Mouse (Mus musculus) erythroblast, embryonic 14.5 days (primary cell): ENCODE results near the gene Sh3rf3.

Experiments used
- GATA1 ChIP-seq: IDR thresholded peaks from 2 replicates; pipeline ENCODE4 v1.6.1; 2012; ENCODE audit warnings: low read length, inconsistent platforms, mixed read lengths
- TAL1 ChIP-seq: IDR thresholded peaks from 3 replicates; pipeline ENCODE4 v1.6.1; 2012; ENCODE audit warnings: low read length, inconsistent platforms, mixed read lengths

GRCm38 (mm10) chr10:59171042-59171441, 357.9 kb downstream of the Sh3rf3 start:
- TF ChIP-seq TAL1: no peak
- no peak for TF ChIP-seq GATA1
